Mouse (Mus musculus) gastrocnemius, adult 8-10 months (tissue): ENCODE measurements around the gene Ntrk1. TPM values are rescaled to one million over a fixed set of nuclear protein-coding genes. Genes with fewer than 3 reads are reported as not detected.

Experiments used
- DNase-seq, 2 experiments: peaks; one replicate each; pipeline ENCODE4 v3.0.0; 2022; ENCODE audit warnings: low spot score in 2 of 2
- total RNA-seq, 4 experiments: library from RNA; stranded (reverse); gene quantifications; 2 replicates each; pipeline ENCODE4 v1.2.4; 2022

Ntrk1 gene
- total RNA-seq, 4 experiments from 2014 or later: not detected

GRCm38 (mm10) chr3:87753829-87754228, 41.1 kb downstream of the Ntrk1 start:
- DNase-seq: no peak

- DNase-seq: no peak
These were observed 42.4 kb downstream of the Ntrk1 start for GRCm38 (mm10) chr3:87752567-87752966.

- no peak for DNase-seq
These were observed 45.0 kb downstream of the Ntrk1 start for GRCm38 (mm10) chr3:87749977-87750376.

- DNase-seq: no peak
These were observed 45.9 kb downstream of the Ntrk1 start for GRCm38 (mm10) chr3:87749036-87749435.

GRCm38 (mm10) chr3:87748431-87748830, 46.5 kb downstream of the Ntrk1 start, which contains the start of gene Lrrc71:
Gene Lrrc71, minus strand, starts transcription at chr3:87748625.
- no peak for DNase-seq

- DNase-seq: no peak
These were observed 49.8 kb downstream of the Ntrk1 start for GRCm38 (mm10) chr3:87745036-87745659.

GRCm38 (mm10) chr3:87743927-87744326, 51.0 kb downstream of the Ntrk1 start:
- no peak for DNase-seq

- no peak for DNase-seq
These were observed 52.2 kb downstream of the Ntrk1 start for GRCm38 (mm10) chr3:87742735-87743134.

GRCm38 (mm10) chr3:87742013-87742412, 52.9 kb downstream of the Ntrk1 start:
- DNase-seq: no peak

GRCm38 (mm10) chr3:87738906-87739305, 56.1 kb downstream of the Ntrk1 start:
- DNase-seq: no peak

GRCm38 (mm10) chr3:87735335-87735734, 59.6 kb downstream of the Ntrk1 start:
- no peak for DNase-seq

- no peak for DNase-seq
These were observed 60.8 kb downstream of the Ntrk1 start for GRCm38 (mm10) chr3:87733984-87734761.

- no peak for DNase-seq
These were observed 61.9 kb downstream of the Ntrk1 start for GRCm38 (mm10) chr3:87733098-87733497.

- DNase-seq: no peak
These were observed 66.3 kb downstream of the Ntrk1 start for GRCm38 (mm10) chr3:87728696-87729095.

Other genes starting within 250 kb of the Ntrk1 start
- 10 to 100 TPM; 16.5 to 20.9 (median 18.5) TPM for gene Arhgef11, start 177.6 kb downstream of the Ntrk1 start, total RNA-seq
- under 1 TPM in 1 of 4 experiments, not detected in 3; 0.68 TPM for gene Lrrc71, start 46.5 kb downstream of the Ntrk1 start, total RNA-seq
- gene Insrr, start 1.8 kb upstream of the Ntrk1 start, total RNA-seq: not detected
- gene Pear1, start 29.1 kb upstream of the Ntrk1 start, total RNA-seq: 1 to 10 TPM; 3.2 to 7.1 (median 5.1) TPM
- not detected for gene Sh2d2a, start 51.6 kb upstream of the Ntrk1 start, total RNA-seq
- gene Prcc, start 90.4 kb upstream of the Ntrk1 start, total RNA-seq: 10 to 100 TPM; 48.6 to 53.0 (median 52.0) TPM
- gene Hdgf, start 111.2 kb upstream of the Ntrk1 start, total RNA-seq: 100 to 1,000 TPM; 243 to 264 (median 254) TPM
- gene Mrpl24, start 124.3 kb upstream of the Ntrk1 start, total RNA-seq: 10 to 100 TPM; 40.9 to 48.1 (median 45.8) TPM
- 1 to 10 TPM; 5.8 to 7.6 (median 7.2) TPM for gene Isg20l2, start 135.2 kb upstream of the Ntrk1 start, total RNA-seq
- 1 to 10 TPM; 2.4 to 4.1 (median 3.5) TPM for gene Rrnad1, start 135.6 kb upstream of the Ntrk1 start, total RNA-seq
- not detected for gene Crabp2, start 153.5 kb upstream of the Ntrk1 start, total RNA-seq
- gene Nes, start 175.9 kb upstream of the Ntrk1 start, total RNA-seq: 10 to 100 TPM in 2 of 4 experiments, 1 to 10 TPM in 2; 8.7 to 18.0 (median 12.0) TPM
- gene Bcan, start 205.1 kb upstream of the Ntrk1 start, total RNA-seq: under 1 TPM in 1 of 4 experiments, not detected in 3; 0.15 TPM
- gene Hapln2, start 232.4 kb upstream of the Ntrk1 start, total RNA-seq: under 1 TPM in 1 of 4 experiments, not detected in 3; 0.11 TPM
- 10 to 100 TPM; 24.2 to 30.2 (median 25.5) TPM for gene Gpatch4, start 247.9 kb upstream of the Ntrk1 start, total RNA-seq